Mouse (Mus musculus) thymus, adult 2 months (tissue): Measurements from ENCODE around the gene Pla2g7.

Experiments used
- CTCF ChIP-seq: fragments of 200-500 bp; IDR thresholded peaks from 2 replicates; pipeline ENCODE4 v1.5.1; 2012; ENCODE audit warnings: mild to moderate bottlenecking, control low read depth, low read length, moderate library complexity, borderline replicate concordance; ENCODE audit not compliant: control insufficient read depth, poor library complexity, insufficient read depth; ENCODE audit errors: extremely low read depth
- POLR2A ChIP-seq: fragments of 200-500 bp; IDR thresholded peaks from 2 replicates; pipeline ENCODE4 v1.6.1; 2012; ENCODE audit warnings: mild to moderate bottlenecking, low read length, control low read depth, moderate library complexity; ENCODE audit not compliant: control insufficient read depth, poor library complexity, insufficient read depth; ENCODE audit errors: extremely low read depth

DNA sequence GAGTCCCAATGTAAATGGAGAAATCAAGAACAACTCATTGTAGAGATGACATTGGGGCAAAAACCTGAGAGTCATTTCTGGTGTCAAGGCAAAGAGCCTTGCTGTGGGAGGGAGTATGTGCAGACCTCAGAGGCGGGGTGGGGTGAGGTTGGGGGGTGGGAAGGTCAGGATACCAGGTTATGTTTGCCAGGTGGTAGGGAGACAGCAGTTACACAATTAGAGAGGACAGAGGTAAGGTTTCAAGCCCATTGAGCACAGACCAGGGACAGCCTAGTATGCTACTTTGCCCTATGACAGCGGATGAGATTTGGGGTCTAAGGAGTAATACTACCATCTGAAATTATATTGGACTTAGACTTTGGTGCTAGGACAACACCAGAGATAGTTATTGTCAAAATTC is 19.4 kb downstream of the Pla2g7 start:
- TF ChIP-seq POLR2A, result no peak
- TF ChIP-seq CTCF, result no peak
